Mouse (Mus musculus) limb, embryonic 11.5 days (tissue): ENCODE measurements around the gene Gm5426. TPM values are rescaled to one million over a fixed set of nuclear protein-coding genes. Genes with fewer than 3 reads are reported as not detected.

Source experiments
- ATAC-seq: fragments of 200-750 bp; cut with Nextera tagmentation; 2 replicates; pipeline ENCODE4 v1.8.0; 2017; ENCODE audit warnings: low read depth; ENCODE audit not compliant: insufficient number of reproducible peaks, low FRiP score, low TSS enrichment
- DNase-seq: peaks from one replicate; pipeline ENCODE4 v3.0.0-alpha.2; 2015; ENCODE audit warnings: low spot score
- H3K27ac ChIP-seq: fragments of 300-500 bp; sonication (generic); replicated peaks from 2 replicates; pipeline ENCODE4 v1.5.1; 2014; ENCODE audit warnings: low read depth, mild to moderate bottlenecking, low read length
- H3K27me3 ChIP-seq: fragments of 300-500 bp; sonication (generic); 2 replicates; pipeline ENCODE4 v1.6.1; 2014; ENCODE audit warnings: mild to moderate bottlenecking, low read length, mixed read lengths; ENCODE audit not compliant: control insufficient read depth, insufficient read depth
- H3K36me3 ChIP-seq: fragments of 300-500 bp; sonication (generic); 2 replicates; pipeline ENCODE4 v1.6.1; 2014; ENCODE audit warnings: mild to moderate bottlenecking, low read length, moderate library complexity, mixed read lengths; ENCODE audit not compliant: control insufficient read depth, insufficient read depth
- H3K4me1 ChIP-seq: fragments of 300-500 bp; sonication (generic); 2 replicates; pipeline ENCODE4 v1.6.1; 2014; ENCODE audit warnings: low read length, mixed read lengths; ENCODE audit not compliant: control insufficient read depth, insufficient read depth
- H3K4me2 ChIP-seq: fragments of 300-500 bp; sonication (generic); 2 replicates; pipeline ENCODE4 v1.6.1; 2014; ENCODE audit warnings: low read depth, mild to moderate bottlenecking, moderate library complexity; ENCODE audit not compliant: severe bottlenecking
- H3K4me3 ChIP-seq: fragments of 300-500 bp; sonication (generic); 2 replicates; pipeline ENCODE4 v1.5.1; 2014; ENCODE audit warnings: low read depth, low read length
- H3K9ac ChIP-seq: fragments of 300-500 bp; sonication (generic); 2 replicates; pipeline ENCODE4 v1.6.1; 2014; ENCODE audit warnings: mild to moderate bottlenecking, low read length
- H3K9me3 ChIP-seq: fragments of 300-500 bp; sonication (generic); 2 replicates; pipeline ENCODE4 v1.6.1; 2016; ENCODE audit warnings: low read length; ENCODE audit not compliant: control insufficient read depth
- WGBS: fragments of 180-500 bp; shearing (Covaris S2); extraction: QIAGEN DNeasy Blood & Tissue Kit; methylation state at CpG from one replicate; pipeline ENCODE4 v1.1.7; 2014; 5-methylcytosine and 5-hydroxymethylcytosine counted together
- polyA plus RNA-seq: library from polyadenylated mRNA; unstranded; fragments of >200 nt; fragmentation: Nextera tagmentation; extraction: Ambion mirVana; gene quantifications from 2 replicates; pipeline ENCODE4 v1.2.1, GENCODE M21; 2014

Gene Gm5426
- polyA plus RNA-seq, 1 experiment from 2014 or later = not detected

GRCm38 (mm10) chr10:96148250-96148699, 11.9 kb downstream of the Gm5426 start:
- H3K4me2 ChIP-seq = no peak overlapping the region
- DNase-seq = peak; percentile 59

GRCm38 (mm10) chr10:96150401-96151116, 14.2 kb downstream of the Gm5426 start:
- DNase-seq = no peak
- WGBS = 86% methylated on average over 12 of the region's 12 CpGs

More at GRCm38 (mm10) chr10:96148250-96148699, 11.9 kb downstream of the Gm5426 start:
- no peaks in the 10 kb centered on the region for H3K27me3 ChIP-seq
- no peak overlapping the region for H3K4me3 ChIP-seq
- H3K4me1 ChIP-seq = 0 out of 2 replicates have a peak, but pooled peaks cover 3% of the 10 kb centered on the region
- H3K9ac ChIP-seq = no peak overlapping the region
- no peaks in the 10 kb centered on the region for H3K36me3 ChIP-seq
- no peaks in the 10 kb centered on the region for H3K9me3 ChIP-seq
- ATAC-seq = peak; percentile 60; the same call in 1 of the 2 replicates
- H3K27ac ChIP-seq = no peak overlapping the region
- 35% methylated on average over 10 of the region's 10 CpGs for WGBS

GRCm38 (mm10) chr10:96153315-96153714, 16.9 kb downstream of the Gm5426 start:
- H3K9ac ChIP-seq = no peak overlapping the region
- no peak for DNase-seq
- no peaks in the 10 kb centered on the region for H3K36me3 ChIP-seq
- H3K4me1 ChIP-seq = 0 out of 2 replicates have a peak, but pooled peaks cover 3% of the 10 kb centered on the region
- H3K27me3 ChIP-seq = no peaks in the 10 kb centered on the region
- no peak for ATAC-seq
- no peak overlapping the region for H3K27ac ChIP-seq
- WGBS = 21% methylated on average over 5 of the region's 5 CpGs
- no peak overlapping the region for H3K4me2 ChIP-seq
- no peak overlapping the region for H3K4me3 ChIP-seq
- no peaks in the 10 kb centered on the region for H3K9me3 ChIP-seq

More at GRCm38 (mm10) chr10:96150401-96151116, 14.2 kb downstream of the Gm5426 start:
- Histone ChIP-seq H3K4me3 (no peak overlapping the region), H3K4me1 (0 out of 2 replicates have a peak, but pooled peaks cover 3% of the 10 kb centered on the region), H3K27me3 (no peaks in the 10 kb centered on the region), H3K36me3 (no peaks in the 10 kb centered on the region), H3K4me2 (no peak overlapping the region), H3K9me3 (no peaks in the 10 kb centered on the region), H3K27ac (no peak overlapping the region), H3K9ac (no peak overlapping the region)
- no peak for ATAC-seq

- H3K36me3 ChIP-seq = no peaks in the 10 kb centered on the region
- H3K4me2 ChIP-seq = no peak overlapping the region
- 63% methylated on average over 7 of the region's 7 CpGs for WGBS
- H3K4me1 ChIP-seq = no peaks in the 10 kb centered on the region
- H3K9ac ChIP-seq = no peak overlapping the region
- no peaks in the 10 kb centered on the region for H3K9me3 ChIP-seq
- H3K27ac ChIP-seq = no peak overlapping the region
- no peaks in the 10 kb centered on the region for H3K27me3 ChIP-seq
- ATAC-seq = no peak
- no peak for DNase-seq
- H3K4me3 ChIP-seq = no peak overlapping the region
These were observed 26.7 kb downstream of the Gm5426 start for GRCm38 (mm10) chr10:96162975-96163706.

- Histone ChIP-seq H3K9ac (no peak overlapping the region), H3K36me3 (no peaks in the 10 kb centered on the region), H3K9me3 (no peaks in the 10 kb centered on the region), H3K27ac (no peak overlapping the region), H3K4me3 (no peak overlapping the region), H3K4me1 (no peaks in the 10 kb centered on the region), H3K27me3 (no peaks in the 10 kb centered on the region), H3K4me2 (no peak overlapping the region)
- 91% methylated on average over 4 of the region's 4 CpGs for WGBS
- no peak for ATAC-seq
- no peak for DNase-seq
These were observed 27.4 kb downstream of the Gm5426 start for GRCm38 (mm10) chr10:96163791-96164190.

- DNase-seq (no peak), ATAC-seq (no peak)
- Histone ChIP-seq H3K36me3 (no peaks in the 10 kb centered on the region), H3K4me3 (no peak overlapping the region), H3K4me1 (no peaks in the 10 kb centered on the region), H3K9me3 (no peaks in the 10 kb centered on the region), H3K27ac (no peak overlapping the region), H3K9ac (no peak overlapping the region), H3K4me2 (no peak overlapping the region), H3K27me3 (no peaks in the 10 kb centered on the region)
- WGBS = 66% methylated on average over 4 of the region's 4 CpGs
These were observed 28.9 kb downstream of the Gm5426 start for GRCm38 (mm10) chr10:96165260-96165659.

- H3K27ac ChIP-seq = no peak overlapping the region
- H3K36me3 ChIP-seq = no peaks in the 10 kb centered on the region
- no peak overlapping the region for H3K9ac ChIP-seq
- H3K4me1 ChIP-seq = no peaks in the 10 kb centered on the region
- H3K9me3 ChIP-seq = no peaks in the 10 kb centered on the region
- H3K4me2 ChIP-seq = no peak overlapping the region
- no peak overlapping the region for H3K4me3 ChIP-seq
- DNase-seq (no peak), ATAC-seq (no peak)
- 90% methylated on average over 4 of the region's 4 CpGs for WGBS
- H3K27me3 ChIP-seq = no peaks in the 10 kb centered on the region
These were observed 32.6 kb downstream of the Gm5426 start for GRCm38 (mm10) chr10:96168998-96169397.

GRCm38 (mm10) chr10:96171546-96171945, 35.1 kb downstream of the Gm5426 start:
- H3K9ac ChIP-seq = no peak overlapping the region
- H3K36me3 ChIP-seq = no peaks in the 10 kb centered on the region
- ATAC-seq = no peak

More at GRCm38 (mm10) chr10:96171546-96171945, 35.1 kb downstream of the Gm5426 start:
- no peaks in the 10 kb centered on the region for H3K9me3 ChIP-seq
- DNase-seq = peak; percentile 7
- H3K4me1 ChIP-seq = no peaks in the 10 kb centered on the region
- H3K27me3 ChIP-seq = no peaks in the 10 kb centered on the region
- no peak overlapping the region for H3K27ac ChIP-seq
- H3K4me2 ChIP-seq = no peak overlapping the region
- H3K4me3 ChIP-seq = no peak overlapping the region
